Mouse (Mus musculus) liver, adult 2 months (tissue): ENCODE results near the gene Tspan11.

Experiments
- CTCF ChIP-seq: fragments of 200-500 bp; IDR thresholded peaks from 2 replicates; pipeline ENCODE4 v1.5.1; 2011; ENCODE audit warnings: low read depth, low read length, control low read depth
- POLR2A ChIP-seq: fragments of 200-500 bp; IDR thresholded peaks from 2 replicates; pipeline ENCODE4 v1.6.1; 2011; ENCODE audit warnings: low read length, control low read depth; ENCODE audit not compliant: insufficient read depth; ENCODE audit errors: extremely low read depth

DNA sequence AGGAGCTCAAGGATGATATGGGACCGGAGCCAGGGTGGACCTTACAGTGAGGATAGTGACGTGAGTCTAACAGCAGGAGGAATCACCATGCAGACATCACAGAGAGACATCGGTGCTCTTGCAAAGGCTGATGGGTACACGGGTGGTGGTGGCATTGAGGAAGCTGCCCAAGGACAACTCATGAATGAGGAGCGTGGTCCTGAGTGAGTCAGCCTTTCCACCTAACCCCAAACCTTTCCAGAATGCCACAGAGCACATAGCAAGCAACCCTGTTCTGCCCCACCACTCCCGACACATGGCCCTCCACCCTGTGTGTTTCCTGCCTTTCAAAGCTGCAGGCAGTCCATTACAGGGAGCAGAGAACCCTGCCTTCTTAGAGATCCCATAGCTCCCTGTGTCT, 32.1 kb downstream of the Tspan11 start:
- no peak for TF ChIP-seq CTCF
- no peak for TF ChIP-seq POLR2A
